Mouse (Mus musculus) gonadal fat pad, adult 2 months (tissue): ENCODE measurements around the gene Col5a1. TPM values are rescaled to one million over a fixed set of nuclear protein-coding genes. Genes with fewer than 3 reads are reported as not detected.
A peak's percentile ranks its signal among the peaks of the same experiment; 100 is the strongest.

ENCODE experiments used
- DNase-seq: peaks from one replicate; pipeline ENCODE4 v3.0.0-alpha.2; 2012; ENCODE audit warnings: low read depth
- polyA plus RNA-seq: library from polyadenylated mRNA; depleted of rRNA; stranded (reverse); fragments of >200 nt; gene quantifications from 2 replicates; pipeline ENCODE4 v1.2.3, GENCODE M21; 2012

Col5a1 gene
- polyA plus RNA-seq, 1 experiment: 39.3 TPM

DNA sequence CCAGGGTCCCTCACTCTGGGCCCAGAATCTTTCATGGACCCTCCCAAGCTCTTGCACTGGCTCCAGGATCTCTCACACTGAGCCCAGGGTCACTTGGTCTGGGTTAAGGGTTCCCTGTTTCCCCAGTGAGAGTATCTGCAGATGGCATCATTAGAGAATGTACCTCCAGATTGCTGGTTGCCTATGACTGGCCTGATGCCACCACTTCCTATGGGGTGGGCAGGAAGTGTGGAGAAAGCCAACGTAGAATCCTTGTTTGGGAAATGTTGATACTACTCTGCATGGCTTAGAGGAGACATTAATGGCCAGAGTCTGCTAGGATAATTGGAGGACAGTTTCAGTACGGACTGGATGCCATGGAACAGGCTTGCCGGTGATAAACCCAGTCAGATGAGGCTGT, 76.2 kb downstream of the Col5a1 start:
- no peak for DNase-seq

DNA sequence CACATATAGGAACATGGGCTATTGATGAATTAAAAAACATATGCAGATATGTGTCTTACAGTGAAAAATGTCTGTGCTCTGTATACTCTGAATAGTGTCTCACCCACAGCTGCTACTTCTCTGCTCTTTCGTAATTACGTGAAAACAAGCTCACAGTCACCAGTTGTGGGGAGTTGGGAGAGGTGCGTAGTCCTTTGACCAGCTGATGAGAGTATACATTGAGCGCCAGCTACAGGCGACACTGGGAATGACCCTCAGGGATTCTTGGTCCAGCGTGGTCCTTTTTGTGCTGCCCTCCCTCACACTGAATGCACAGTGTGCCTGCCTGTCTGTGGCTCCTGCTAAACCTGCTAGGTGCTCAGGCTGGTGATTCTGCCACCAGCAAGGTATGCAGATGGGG, 82.9 kb downstream of the Col5a1 start:
- DNase-seq: no peak

DNA sequence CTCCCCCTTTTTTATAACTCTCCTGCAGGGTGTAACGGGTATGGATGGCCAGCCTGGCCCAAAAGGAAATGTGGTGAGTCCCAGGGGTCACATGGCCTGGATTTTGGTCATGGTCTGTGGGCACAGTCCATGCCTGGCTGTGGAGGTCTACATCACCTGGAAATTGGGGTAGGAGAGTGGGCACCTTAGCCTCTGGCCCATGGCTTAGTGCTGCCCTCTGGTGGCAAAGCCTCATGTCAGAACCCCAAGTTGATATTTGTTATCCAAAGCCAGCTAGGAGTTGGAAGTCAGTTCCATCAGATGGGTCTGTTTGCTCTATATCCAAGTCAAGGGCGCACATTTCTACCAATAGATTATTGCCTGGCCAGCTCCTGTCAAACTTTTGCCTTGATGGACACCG, 87.6 kb downstream of the Col5a1 start:
- DNase-seq: no peak

DNA sequence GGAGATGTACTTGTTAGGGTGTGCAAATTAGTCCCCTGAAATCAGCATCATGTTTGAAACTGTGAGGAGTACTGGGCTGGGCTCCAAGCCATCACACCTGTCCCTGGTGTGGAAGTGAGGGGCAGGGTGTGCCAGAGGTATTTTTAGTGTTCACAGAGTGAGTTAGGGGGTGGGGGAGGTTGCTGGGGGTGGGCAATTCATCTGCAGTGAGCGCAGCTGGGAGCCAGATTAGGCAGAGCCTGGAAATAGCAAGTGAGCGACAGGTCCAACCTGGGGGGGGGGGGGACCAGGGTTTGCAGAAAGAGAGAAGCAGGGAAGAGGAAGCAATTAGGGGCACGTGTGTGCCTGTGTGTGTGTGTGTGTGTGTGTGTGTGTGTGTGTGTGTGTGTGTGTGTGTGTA, 89.6 kb downstream of the Col5a1 start:
- no peak for DNase-seq

DNA sequence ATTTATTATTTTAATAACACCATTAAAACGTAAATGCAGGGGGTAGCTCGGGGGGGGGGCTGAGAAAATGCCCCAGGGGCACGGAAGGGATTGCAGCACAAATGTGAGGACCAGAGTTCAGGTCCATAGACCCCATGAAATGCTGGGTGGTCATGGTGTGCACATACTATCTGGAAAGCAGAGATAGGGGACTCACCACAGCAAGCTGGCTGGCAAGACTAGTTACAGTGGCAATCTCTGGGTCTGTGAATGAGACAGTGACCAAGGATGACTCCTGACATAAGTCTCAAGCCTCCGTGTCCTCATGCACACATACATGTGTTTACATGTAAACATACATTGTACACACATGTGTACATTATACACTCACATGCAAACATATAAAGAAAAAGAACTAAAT, 90.3 kb downstream of the Col5a1 start:
- DNase-seq: no peak

DNA sequence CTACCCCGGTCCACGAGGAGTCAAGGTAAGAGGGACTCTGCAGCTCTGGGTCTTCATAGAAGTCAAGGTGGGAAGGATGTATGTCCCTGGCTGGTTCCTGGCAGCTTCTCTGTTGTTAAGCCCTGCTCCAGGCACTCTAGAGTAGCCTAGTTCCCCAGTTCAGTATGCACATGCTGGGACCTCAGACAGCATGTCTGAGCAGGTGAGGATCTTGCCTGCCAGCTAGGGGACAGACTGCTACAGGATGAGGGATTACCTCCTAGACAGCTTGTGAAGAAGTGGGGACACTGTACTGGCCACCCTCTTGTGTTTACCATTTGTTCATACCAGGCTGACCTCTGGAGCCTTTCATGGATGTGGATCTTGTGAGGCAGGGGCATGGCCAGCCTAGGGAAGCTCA, 94.8 kb downstream of the Col5a1 start:
- peak; percentile 62 for DNase-seq

DNA sequence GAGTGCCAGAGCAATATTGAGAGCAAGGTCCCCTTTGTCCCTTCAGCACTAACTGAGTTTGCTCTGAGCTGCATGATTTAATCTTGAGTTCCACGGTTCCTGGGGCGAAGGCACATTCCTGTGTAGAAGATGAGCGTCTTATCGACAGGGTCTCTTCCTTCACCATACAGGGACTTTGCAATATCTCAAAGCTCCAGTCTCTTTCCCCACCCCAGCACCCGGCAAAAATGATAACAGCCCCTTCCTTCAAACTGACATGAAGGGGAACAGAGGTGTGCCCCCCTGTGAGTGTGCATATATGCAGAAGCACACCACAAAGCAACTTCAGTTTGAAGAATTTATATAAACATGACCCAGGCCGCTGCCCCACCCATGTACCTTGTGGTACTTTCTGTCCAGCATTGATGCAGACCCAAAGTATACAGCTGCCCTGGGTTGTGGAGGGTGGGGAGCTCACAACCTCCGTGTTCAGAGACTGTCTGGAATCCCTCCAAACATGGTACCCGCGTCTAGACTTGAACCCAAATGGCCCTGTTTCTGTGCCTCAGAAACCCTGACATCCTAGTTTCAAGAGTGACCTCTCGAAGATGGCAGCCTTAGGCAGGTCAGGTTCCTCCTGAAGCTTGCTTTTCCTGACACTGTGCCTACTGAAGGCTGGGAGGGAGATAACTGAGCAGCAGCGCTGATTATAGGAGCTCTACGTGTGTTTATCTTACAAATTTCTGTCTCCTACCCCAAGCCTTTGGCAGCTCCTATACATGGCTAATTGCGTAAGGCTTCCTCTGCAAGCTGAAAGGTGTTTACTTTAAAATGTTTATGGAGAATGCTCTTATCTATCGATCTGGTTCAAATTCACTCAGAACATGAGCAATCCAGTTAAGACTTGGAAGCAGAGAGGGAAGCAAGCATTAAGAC, 95.7 kb downstream of the Col5a1 start:
- peak; percentile 42 for DNase-seq

DNA sequence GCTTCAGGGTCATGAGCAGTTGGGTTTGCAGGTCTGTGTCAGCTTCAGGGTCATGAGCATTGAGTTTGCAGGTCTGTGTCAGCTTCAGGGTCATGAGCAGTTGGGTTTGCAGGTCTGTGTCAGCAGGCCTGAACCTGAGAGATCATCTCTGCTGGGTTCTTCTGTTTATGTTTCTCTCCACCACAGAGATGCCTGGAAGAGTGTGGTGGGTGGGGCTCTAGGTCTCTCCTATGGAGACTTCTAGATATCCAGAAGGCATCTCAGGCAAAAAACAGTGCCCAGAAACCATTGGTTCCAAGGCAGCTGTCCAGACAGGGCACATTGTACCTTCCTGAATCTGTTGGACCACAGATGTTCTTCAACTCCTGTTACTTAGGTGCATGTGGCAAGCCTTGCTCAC, 96.9 kb downstream of the Col5a1 start:
- DNase-seq: no peak

DNA sequence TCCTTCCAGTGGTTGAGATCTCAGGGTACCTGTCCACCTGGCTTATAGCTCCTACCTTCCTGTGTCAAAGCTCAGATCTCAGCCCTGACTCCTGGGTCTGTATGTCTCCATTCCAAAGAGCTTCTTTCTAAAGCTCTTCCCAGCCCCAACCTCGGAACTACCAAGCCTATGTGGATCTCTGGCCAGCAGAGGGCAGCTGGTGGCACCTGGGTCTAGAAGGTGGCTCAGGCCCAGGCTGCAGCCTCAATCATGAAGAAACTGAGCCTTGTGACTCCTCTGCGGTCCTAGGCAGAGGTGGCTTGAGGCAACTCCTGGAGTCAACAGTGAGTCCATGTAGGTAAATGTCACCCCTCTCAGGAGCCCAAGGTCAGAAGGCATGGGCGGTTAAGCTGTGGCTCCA, 97.7 kb downstream of the Col5a1 start:
- no peak for DNase-seq

DNA sequence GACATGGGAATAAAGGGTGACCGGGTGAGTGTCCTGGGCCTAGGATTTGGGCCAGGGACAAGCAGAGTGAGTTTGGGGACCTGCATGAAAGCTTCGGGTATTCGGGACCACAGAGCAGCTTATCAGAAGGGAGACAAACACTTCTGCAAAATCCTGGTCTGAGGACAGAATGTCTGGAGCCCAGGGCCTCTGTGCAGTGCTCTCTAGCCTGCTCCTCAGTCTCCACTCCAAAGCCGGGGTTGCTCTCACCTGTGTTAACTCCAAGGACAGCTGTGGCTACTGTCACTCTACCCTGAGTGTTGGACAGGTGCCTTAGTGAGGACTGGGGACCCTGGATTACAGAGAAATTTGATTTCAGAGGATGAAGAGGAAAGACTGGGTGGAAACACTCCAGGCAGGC, 100.5 kb downstream of the Col5a1 start:
- no peak for DNase-seq

DNA sequence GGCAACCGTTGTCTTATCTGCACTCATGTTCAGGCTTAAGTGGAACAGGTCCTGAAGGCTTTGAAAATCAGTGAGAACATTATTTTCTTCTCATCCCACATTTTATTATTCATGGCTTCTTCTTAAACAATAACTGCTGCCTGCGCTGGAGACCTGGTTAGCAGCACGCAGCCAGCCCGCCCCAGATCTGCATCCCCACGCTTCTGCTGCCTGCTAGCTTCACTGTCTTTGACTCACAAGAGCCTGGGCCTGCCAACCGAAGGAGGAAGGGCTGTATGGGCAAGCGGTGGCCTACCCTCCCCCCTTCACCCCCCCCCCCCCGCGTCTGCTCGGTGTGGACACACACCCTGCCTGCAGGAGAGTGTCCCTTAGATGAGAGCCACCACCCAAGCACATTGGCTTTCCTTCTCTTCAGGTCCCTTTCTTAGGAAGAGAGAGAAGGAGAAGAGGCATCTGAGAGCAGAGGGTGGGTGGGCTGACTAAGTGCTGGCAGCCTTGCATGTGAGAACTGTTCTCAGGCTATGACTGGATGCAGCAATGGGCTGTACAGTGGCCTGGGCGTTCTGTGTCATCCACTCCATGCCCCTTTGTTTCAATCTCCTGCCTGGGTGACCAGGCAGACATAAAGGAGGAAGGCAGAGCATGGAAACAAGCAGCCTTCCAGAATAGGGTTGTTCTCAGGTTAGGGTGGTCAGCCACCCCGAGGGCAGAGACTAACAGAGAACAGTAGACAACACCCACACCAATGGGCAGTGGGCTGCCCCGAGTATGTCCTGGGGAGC, 104.4 kb downstream of the Col5a1 start:
- no peak for DNase-seq

DNA sequence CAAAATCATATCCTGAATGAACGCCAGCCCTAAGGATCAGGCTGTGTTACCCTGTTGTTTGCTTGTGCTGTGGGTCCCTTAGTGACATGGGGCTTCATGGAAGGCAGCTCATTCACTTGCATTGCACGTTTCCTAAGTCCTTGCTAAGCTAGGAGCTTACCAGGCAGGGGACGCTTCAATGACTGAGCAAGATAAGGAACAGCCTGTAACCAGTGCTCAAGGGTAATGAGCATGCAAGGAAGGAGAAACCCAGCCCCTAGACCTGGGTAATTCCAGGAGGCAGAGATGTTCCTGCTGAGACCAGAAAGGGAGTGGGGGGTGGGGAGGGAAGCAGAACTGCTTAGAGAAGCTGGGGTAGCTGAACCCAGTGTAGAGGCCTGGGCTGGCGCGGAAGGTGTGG, 107.2 kb downstream of the Col5a1 start:
- no peak for DNase-seq

DNA sequence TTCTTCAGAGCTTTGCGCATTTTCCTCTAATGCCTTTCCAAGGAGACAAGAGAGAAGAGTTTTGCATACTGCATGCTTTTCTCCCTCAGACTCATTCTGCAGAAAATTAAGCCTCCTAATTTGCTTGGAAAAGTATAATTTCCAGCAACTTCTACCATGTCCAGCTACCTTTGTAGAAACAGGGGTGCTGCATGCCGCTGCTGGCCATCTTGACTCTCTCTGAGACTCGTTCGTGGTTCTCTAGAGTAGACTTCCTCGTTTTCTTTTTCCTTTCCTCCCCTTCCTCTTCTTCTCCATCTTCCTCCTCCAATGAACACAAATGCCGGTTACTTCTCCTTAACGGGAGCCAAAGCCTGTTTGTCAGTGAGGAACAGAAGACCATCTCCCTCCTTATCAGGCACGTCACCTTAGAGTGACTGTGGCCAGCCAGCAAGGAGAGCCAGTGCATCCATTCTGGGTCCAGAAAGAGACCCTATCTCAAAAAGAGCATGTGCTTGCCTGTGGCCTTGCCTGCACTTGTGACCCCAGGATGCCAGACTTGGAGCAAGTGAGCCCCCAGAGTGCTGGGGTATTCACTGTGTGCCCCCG, 113.9 kb downstream of the Col5a1 start:
- DNase-seq: no peak

DNA sequence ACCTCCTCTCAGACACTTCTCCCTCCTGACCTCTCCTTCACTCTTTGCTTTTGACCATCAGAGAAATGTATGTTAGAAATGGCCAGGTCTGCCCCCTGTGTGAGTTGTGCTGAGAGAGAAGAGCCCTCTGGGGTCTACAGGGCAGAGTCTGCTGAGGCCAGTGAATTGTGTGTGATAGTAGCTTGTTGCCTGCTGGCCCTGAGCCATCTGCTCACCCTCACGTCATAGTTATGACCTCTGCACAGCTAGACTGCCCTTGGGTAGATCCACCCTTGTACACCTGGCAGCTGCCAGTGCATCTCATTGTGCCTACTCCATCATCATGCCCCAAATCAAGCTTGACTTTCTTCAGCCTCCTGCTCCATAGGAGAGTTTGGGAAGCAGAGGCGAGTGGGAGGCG, 114.4 kb downstream of the Col5a1 start:
- no peak for DNase-seq

DNA sequence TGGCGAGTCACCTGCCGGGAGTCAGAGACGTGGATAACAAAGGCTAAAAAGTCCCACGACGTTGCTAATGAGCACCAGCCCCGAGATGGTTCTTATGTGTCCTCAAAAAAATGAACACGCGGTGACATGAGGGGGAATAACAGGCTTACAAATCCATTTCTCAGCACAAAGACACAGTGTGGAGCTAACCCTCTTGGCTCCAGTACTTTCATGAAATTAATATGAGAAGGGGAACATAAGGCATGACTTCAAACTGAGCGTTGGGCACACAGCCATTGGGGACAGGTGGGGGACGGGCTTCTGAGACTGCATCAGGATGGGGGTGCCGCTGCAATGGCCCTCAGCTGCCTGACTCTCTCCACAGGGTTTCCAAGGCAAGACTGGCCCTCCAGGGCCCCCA, 115.0 kb downstream of the Col5a1 start:
- no peak for DNase-seq

DNA sequence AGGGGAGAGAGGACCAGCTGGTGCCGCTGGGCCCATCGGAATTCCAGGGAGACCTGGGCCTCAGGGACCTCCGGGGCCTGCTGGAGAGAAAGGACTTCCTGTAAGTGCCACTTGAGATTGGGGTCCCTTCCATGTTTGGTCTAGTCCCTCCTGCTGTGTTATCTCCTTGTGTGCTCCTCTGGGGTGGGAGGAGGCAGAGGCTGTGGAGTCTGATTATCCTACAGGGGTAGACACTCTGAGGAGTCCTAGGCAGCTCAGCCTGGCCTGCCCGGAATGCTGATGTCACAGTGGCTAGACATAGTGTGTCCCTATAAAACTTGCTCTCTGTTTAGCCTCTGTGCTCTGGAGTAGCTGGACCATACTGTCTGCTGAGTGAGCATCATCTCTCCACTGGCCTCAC, 119.0 kb downstream of the Col5a1 start:
- DNase-seq: no peak

DNA sequence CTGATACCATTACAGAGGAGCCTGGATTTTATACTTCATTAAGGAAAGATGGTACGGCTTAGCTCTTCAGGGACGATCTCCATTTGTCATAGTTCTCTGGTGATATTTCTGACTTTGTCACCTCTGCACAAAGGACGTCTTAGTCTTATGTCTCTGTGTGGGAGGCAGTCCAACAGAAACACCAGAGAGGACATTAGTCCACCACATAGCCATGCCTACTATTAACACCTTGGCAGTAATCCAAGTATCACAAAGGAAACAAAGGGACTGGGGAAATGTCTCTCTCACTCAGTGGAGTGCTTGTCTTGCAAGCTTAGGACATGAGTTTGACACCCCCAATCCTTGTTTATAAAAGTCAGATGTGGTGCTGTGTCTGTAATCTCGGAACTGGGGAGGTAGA, 122.0 kb downstream of the Col5a1 start:
- no peak for DNase-seq

DNA sequence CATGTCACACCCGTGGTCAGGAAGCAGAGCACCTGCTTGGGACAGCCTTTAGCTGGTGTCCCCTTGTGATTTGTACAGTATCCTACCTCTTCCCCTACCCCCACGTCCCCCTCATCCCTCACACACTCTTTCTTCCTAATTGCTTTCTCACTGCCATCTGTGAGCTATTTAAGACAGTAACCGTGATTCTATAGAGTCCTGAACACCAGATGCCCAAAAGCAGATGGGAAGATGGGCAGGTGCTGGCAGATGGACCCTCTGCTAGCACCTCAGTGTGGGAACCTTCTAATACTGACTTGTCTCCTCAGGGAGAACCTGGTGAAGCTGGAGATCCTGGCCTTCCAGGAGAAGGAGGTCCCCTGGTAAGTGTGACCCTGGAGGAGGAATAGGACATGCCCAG, 126.1 kb downstream of the Col5a1 start:
- DNase-seq: no peak

DNA sequence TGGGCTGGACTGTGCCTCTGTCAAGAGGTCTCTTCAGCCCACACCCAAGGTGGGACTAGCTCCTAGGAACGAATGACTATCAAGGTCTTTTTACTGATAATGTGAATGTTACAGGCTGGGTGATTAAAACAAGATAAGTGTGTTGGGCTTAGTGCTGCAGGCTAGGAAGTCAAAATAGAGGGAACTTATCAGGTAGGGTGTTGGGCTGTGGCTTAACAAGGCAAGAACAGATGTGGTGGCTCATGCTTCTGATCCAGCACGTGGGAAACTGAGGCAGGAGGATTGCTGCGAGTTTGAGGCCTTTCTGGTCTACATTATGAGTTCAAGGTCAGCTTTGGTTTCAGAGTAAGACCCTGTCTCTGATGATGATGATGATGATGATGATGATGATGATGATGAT, 128.6 kb downstream of the Col5a1 start:
- DNase-seq: no peak

DNA sequence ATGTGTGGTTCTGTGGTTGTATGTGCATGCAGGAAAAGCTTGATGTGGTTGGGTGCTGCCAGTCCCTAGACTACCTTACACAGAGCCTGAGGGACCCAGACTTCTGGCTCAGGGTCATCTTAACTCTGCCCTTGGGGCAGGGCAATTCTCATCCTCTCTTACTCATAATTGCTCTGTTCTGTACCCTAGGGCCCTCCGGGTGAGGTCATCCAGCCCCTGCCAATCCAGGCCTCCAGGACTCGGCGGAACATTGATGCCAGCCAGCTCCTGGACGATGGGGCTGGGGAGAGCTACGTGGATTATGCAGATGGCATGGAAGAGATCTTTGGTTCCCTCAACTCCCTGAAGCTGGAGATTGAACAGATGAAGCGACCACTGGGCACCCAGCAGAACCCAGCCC, 138.2 kb downstream of the Col5a1 start:
- no peak for DNase-seq

DNA sequence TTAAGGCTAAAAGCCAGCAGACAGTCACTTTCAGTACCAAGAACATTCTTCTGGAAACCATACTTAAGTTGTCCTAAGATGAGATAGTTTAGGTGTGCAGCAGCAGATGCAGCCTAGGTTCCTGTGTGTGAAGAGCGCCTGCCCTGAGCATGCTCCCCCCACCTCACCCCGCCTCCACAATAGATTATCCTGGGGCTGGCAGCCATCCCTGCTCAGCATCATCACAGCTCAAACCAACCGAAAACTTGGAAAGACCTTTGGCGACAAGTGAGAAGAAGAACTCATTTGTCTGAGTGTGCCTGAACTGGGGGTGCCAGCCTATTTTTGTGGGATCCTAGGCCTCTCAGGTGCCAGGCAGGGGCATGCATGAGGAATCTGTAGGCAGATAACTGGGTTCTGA, 139.6 kb downstream of the Col5a1 start:
- DNase-seq: no peak

DNA sequence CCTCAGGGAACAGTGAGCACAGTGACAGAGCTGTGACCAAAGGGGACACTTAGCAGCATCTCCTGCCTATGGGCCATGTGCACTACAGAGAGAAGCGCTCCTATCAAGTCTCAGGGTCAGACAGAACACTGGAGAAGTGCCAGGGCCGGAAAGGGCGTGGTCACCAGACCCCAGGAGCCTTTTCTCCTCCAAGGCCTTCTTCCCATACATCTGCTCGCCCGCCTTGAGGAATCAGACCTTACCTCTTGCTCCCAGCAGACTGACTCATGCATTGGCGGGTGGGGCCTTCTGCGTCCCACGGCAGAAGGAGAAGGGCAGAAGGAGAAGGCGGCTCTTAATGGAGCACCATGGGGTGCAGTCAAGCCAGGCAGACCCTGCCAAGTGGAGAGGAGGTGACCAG, 145.6 kb downstream of the Col5a1 start:
- DNase-seq: no peak

DNA sequence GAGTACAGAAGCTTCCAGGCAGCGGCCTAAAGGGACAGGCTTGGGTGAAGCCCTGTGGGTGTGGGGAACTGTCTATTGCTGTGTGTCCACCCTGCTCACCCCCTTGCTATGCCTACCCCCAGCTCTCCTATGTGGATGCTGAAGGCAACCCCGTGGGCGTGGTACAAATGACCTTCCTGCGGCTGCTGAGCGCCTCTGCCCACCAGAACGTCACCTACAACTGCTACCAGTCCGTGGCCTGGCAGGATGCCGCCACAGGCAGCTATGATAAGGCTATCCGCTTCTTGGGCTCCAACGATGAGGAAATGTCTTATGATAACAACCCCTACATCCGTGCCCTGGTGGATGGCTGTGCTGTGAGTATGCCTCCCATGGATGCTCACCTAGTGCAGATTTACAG, 146.2 kb downstream of the Col5a1 start:
- DNase-seq: no peak
